Mouse (Mus musculus): ENCODE results near the gene Abcc10. TPM values are rescaled to one million over a fixed set of nuclear protein-coding genes. Genes with fewer than 3 reads are reported as not detected.

Abcc10 gene
- polyA plus RNA-seq, 1 experiment, result 6.4 TPM

GRCm38 (mm10) chr17:46313135-46313715 lies 14.9 kb downstream of the Abcc10 start:
- Histone ChIP-seq H3K36me3 (replicated peaks; ENCODE audit: low read length) (peaks cover 51% of the 10 kb centered on the region), H3K9me3 (no peaks in the 10 kb centered on the region), H3K27me3 (replicated peaks) (peaks cover 2% of the 10 kb centered on the region), H3K4me3 (replicated peaks) (no peak overlapping the region), H3K4me1 (peaks cover 2% of the 10 kb centered on the region; the same call in 1 of the 2 replicates)
- no peak for TF ChIP-seq FLI1 (IDR thresholded peaks at IDR 0.05; ENCODE audit: low read length)
- no peak for TF ChIP-seq GATA1 (IDR thresholded peaks at IDR 0.05; ENCODE audit: borderline replicate concordance, low read length)

- TF ChIP-seq FLI1 (IDR thresholded peaks at IDR 0.05; ENCODE audit: low read length) (no peak), GATA1 (IDR thresholded peaks at IDR 0.05; ENCODE audit: borderline replicate concordance, low read length) (no peak)
Measured at GRCm38 (mm10) chr17:46310515-46310914, 17.6 kb downstream of the Abcc10 start.

GRCm38 (mm10) chr17:46309835-46310234 lies 18.3 kb downstream of the Abcc10 start:
- Histone ChIP-seq H3K36me3 (replicated peaks; ENCODE audit: low read length) (peaks cover 72% of the 10 kb centered on the region), H3K4me3 (replicated peaks) (peak overlapping the region; percentile 8), H3K4me1 (peaks cover 14% of the 10 kb centered on the region), H3K9me3 (no peaks in the 10 kb centered on the region), H3K27me3 (replicated peaks) (peaks cover 5% of the 10 kb centered on the region)
- TF ChIP-seq FLI1 (IDR thresholded peaks at IDR 0.05; ENCODE audit: low read length) (no peak), GATA1 (IDR thresholded peaks at IDR 0.05; ENCODE audit: borderline replicate concordance, low read length) (no peak)

More at GRCm38 (mm10) chr17:46310515-46310914, 17.6 kb downstream of the Abcc10 start:
- Histone ChIP-seq H3K27me3 (replicated peaks) (peaks cover 3% of the 10 kb centered on the region), H3K4me3 (replicated peaks) (peak overlapping the region; percentile 6), H3K9me3 (no peaks in the 10 kb centered on the region), H3K36me3 (replicated peaks; ENCODE audit: low read length) (peaks cover 72% of the 10 kb centered on the region), H3K4me1 (peaks cover 9% of the 10 kb centered on the region)

- Histone ChIP-seq H3K9me3 (no peaks in the 10 kb centered on the region), H3K4me3 (replicated peaks) (no peak overlapping the region), H3K4me1 (peaks cover 17% of the 10 kb centered on the region), H3K36me3 (replicated peaks; ENCODE audit: low read length) (peaks cover 67% of the 10 kb centered on the region), H3K27me3 (replicated peaks) (peaks cover 10% of the 10 kb centered on the region)
- TF ChIP-seq GATA1 (IDR thresholded peaks at IDR 0.05; ENCODE audit: borderline replicate concordance, low read length) (no peak), FLI1 (IDR thresholded peaks at IDR 0.05; ENCODE audit: low read length) (no peak)
Measured at GRCm38 (mm10) chr17:46306956-46307355, 21.2 kb downstream of the Abcc10 start.

GRCm38 (mm10) chr17:46304184-46304583 lies 24.0 kb downstream of the Abcc10 start:
- peaks cover 30% of the 10 kb centered on the region for H3K27me3 ChIP-seq (replicated peaks)
- H3K4me3 ChIP-seq (replicated peaks), result no peak overlapping the region
- TF ChIP-seq GATA1 (IDR thresholded peaks at IDR 0.05; ENCODE audit: borderline replicate concordance, low read length) (no peak), FLI1 (IDR thresholded peaks at IDR 0.05; ENCODE audit: low read length) (no peak)
- H3K36me3 ChIP-seq (replicated peaks; ENCODE audit: low read length), result peaks cover 52% of the 10 kb centered on the region
- H3K4me1 ChIP-seq, result peaks cover 23% of the 10 kb centered on the region
- H3K9me3 ChIP-seq, result no peaks in the 10 kb centered on the region

- no peak for TF ChIP-seq GATA1 (IDR thresholded peaks at IDR 0.05; ENCODE audit: borderline replicate concordance, low read length)
- no peak for TF ChIP-seq FLI1 (IDR thresholded peaks at IDR 0.05; ENCODE audit: low read length)
- Histone ChIP-seq H3K4me3 (replicated peaks) (no peak overlapping the region), H3K36me3 (replicated peaks; ENCODE audit: low read length) (peaks cover 39% of the 10 kb centered on the region), H3K9me3 (no peaks in the 10 kb centered on the region), H3K27me3 (replicated peaks) (peaks cover 51% of the 10 kb centered on the region), H3K4me1 (peaks cover 46% of the 10 kb centered on the region)
Measured at GRCm38 (mm10) chr17:46301892-46302291, 26.3 kb downstream of the Abcc10 start.

GRCm38 (mm10) chr17:46298220-46298913 lies 29.8 kb downstream of the Abcc10 start:
- H3K9me3 ChIP-seq, result no peaks in the 10 kb centered on the region
- TF ChIP-seq GATA1 (IDR thresholded peaks at IDR 0.05; ENCODE audit: borderline replicate concordance, low read length) (no peak), FLI1 (IDR thresholded peaks at IDR 0.05; ENCODE audit: low read length) (no peak)
- peaks cover 37% of the 10 kb centered on the region for H3K4me1 ChIP-seq
- peaks cover 5% of the 10 kb centered on the region for H3K36me3 ChIP-seq (replicated peaks; ENCODE audit: low read length)
- peak overlapping the region; percentile 91 for H3K4me3 ChIP-seq (replicated peaks)
- peaks cover 74% of the 10 kb centered on the region for H3K27me3 ChIP-seq (replicated peaks)

GRCm38 (mm10) chr17:46297364-46298219 lies 30.6 kb downstream of the Abcc10 start, which contains the start of gene Dlk2:
TSS of gene Dlk2 (plus strand) at chr17:46297421.
- H3K9me3 ChIP-seq, result no peaks in the 10 kb centered on the region
- H3K4me1 ChIP-seq, result peaks cover 37% of the 10 kb centered on the region
- TF ChIP-seq GATA1 (IDR thresholded peaks at IDR 0.05; ENCODE audit: borderline replicate concordance, low read length), result no peak
- TF ChIP-seq FLI1 (IDR thresholded peaks at IDR 0.05; ENCODE audit: low read length), result no peak
- peaks cover 76% of the 10 kb centered on the region for H3K27me3 ChIP-seq (replicated peaks)
- peak within 1 kb of the TSS; percentile 91 for H3K4me3 ChIP-seq (replicated peaks)
- H3K36me3 ChIP-seq (replicated peaks; ENCODE audit: low read length), result no peaks in the 10 kb centered on the region

GRCm38 (mm10) chr17:46297028-46297363 lies 31.2 kb downstream of the Abcc10 start:
- H3K4me1 ChIP-seq, result peaks cover 32% of the 10 kb centered on the region
- H3K27me3 ChIP-seq (replicated peaks), result peaks cover 82% of the 10 kb centered on the region
- no peaks in the 10 kb centered on the region for H3K36me3 ChIP-seq (replicated peaks; ENCODE audit: low read length)
- no peaks in the 10 kb centered on the region for H3K9me3 ChIP-seq
- peak overlapping the region; percentile 91 for H3K4me3 ChIP-seq (replicated peaks)
- TF ChIP-seq GATA1 (IDR thresholded peaks at IDR 0.05; ENCODE audit: borderline replicate concordance, low read length), result no peak
- no peak for TF ChIP-seq FLI1 (IDR thresholded peaks at IDR 0.05; ENCODE audit: low read length)

All from megakaryocyte, embryonic 14.5 days (primary cell).